Mouse (Mus musculus) forebrain, embryonic 14.5 days (tissue): ENCODE data around the gene Camk2d. TPM values are rescaled to one million over a fixed set of nuclear protein-coding genes. Genes with fewer than 3 reads are reported as not detected.
A peak's percentile ranks its signal among the peaks of the same experiment; 100 is the strongest.

Experiments
- ATAC-seq: fragments of 200-750 bp; cut with Nextera tagmentation; 2 replicates; pipeline ENCODE4 v1.8.0; 2017; ENCODE audit warnings: mild to moderate bottlenecking, moderate library complexity
- DNase-seq: peaks from one replicate; pipeline ENCODE4 v3.0.0-alpha.2; 2015; ENCODE audit warnings: low spot score
- H3K27ac ChIP-seq: fragments of 300-500 bp; sonication (generic); 2 replicates; pipeline ENCODE4 v1.5.1; 2014; ENCODE audit warnings: low read depth, mild to moderate bottlenecking, control low read depth, low read length, moderate library complexity
- H3K27me3 ChIP-seq: fragments of 300-500 bp; sonication (generic); replicated peaks from 2 replicates; pipeline ENCODE4 v1.6.1; 2014; ENCODE audit warnings: low read length, control low read depth, mixed read lengths; ENCODE audit not compliant: control insufficient read depth, insufficient read depth
- H3K36me3 ChIP-seq: fragments of 300-500 bp; sonication (generic); 2 replicates; pipeline ENCODE4 v1.6.1; 2014; ENCODE audit warnings: low read length, control low read depth; ENCODE audit not compliant: control insufficient read depth, insufficient read depth
- H3K4me1 ChIP-seq: fragments of 300-500 bp; sonication (generic); 2 replicates; pipeline ENCODE4 v1.6.1; 2014; ENCODE audit warnings: antibody characterized with exemption, low read length, control low read depth; ENCODE audit not compliant: control insufficient read depth, insufficient read depth
- H3K4me2 ChIP-seq: fragments of 300-500 bp; sonication (generic); 2 replicates; pipeline ENCODE4 v1.6.1; 2014; ENCODE audit warnings: mild to moderate bottlenecking, control low read depth, low read length
- H3K4me3 ChIP-seq: fragments of 300-500 bp; sonication (generic); 2 replicates; pipeline ENCODE4 v1.5.1; 2014; ENCODE audit warnings: low read depth, low read length, control low read depth
- H3K9ac ChIP-seq: fragments of 300-500 bp; sonication (generic); 2 replicates; pipeline ENCODE4 v1.6.1; 2014; ENCODE audit warnings: mild to moderate bottlenecking, low read length, control low read depth, moderate library complexity
- H3K9me3 ChIP-seq: fragments of 300-500 bp; sonication (generic); replicated peaks from 2 replicates; pipeline ENCODE4 v1.6.1; 2016; ENCODE audit warnings: low read length, control low read depth, mixed read lengths; ENCODE audit not compliant: control insufficient read depth
- WGBS: fragments of 180-500 bp; shearing (Covaris S2); extraction: QIAGEN DNeasy Blood & Tissue Kit; methylation state at CpG from one replicate; pipeline ENCODE4 v1.1.7; 2014; 5-methylcytosine and 5-hydroxymethylcytosine counted together
- polyA plus RNA-seq: library from polyadenylated mRNA; unstranded; fragments of >200 nt; fragmentation: Nextera tagmentation; extraction: Ambion mirVana; gene quantifications from 2 replicates; pipeline ENCODE4 v1.2.1, GENCODE M21; 2014

The Camk2d gene
- polyA plus RNA-seq, 1 experiment from 2014 or later: 25.5 TPM

DNA sequence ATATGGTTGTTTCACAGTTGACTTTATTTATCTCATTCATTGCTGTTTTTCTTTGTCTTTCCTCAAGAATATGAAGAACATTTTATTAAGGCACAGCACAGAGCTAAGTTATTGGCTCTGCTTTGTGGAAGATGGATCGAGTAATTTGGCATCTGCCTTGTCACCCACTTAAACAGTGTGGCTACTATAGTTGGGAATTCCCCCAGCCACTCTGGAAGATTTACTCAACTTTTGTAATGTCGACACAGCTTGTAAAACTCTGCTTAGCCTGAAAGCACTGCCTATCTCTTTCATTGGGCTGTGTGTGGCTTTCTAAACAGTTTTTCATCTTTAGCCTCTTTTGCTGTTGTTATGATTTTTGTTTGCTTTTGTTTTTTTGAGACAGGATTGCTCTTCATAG is 56.3 kb downstream of the Camk2d start:
- DNase-seq (no peak), ATAC-seq (no peak)
- WGBS: 77% methylated on average over 2 of the region's 2 CpGs
- Histone ChIP-seq H3K9ac (no peak overlapping the region), H3K9me3 (no peaks in the 10 kb centered on the region), H3K36me3 (no peaks in the 10 kb centered on the region), H3K4me1 (no peaks in the 10 kb centered on the region), H3K4me2 (no peak overlapping the region), H3K27ac (no peak overlapping the region), H3K4me3 (no peak overlapping the region), H3K27me3 (no peaks in the 10 kb centered on the region)

- WGBS: 79% methylated on average over 1 of the region's 1 CpGs
- Histone ChIP-seq H3K9me3 (no peaks in the 10 kb centered on the region), H3K4me2 (no peak overlapping the region), H3K4me3 (no peak overlapping the region), H3K27me3 (no peaks in the 10 kb centered on the region), H3K9ac (no peak overlapping the region), H3K27ac (no peak overlapping the region), H3K36me3 (no peaks in the 10 kb centered on the region), H3K4me1 (no peaks in the 10 kb centered on the region)
- ATAC-seq (no peak), DNase-seq (no peak)
Observed at GRCm38 (mm10) chr3:126653118-126653517, 57.0 kb downstream of the Camk2d start.

- DNase-seq (peak; percentile 25), ATAC-seq (no peak)
- Histone ChIP-seq H3K4me3 (no peak overlapping the region), H3K9me3 (no peaks in the 10 kb centered on the region), H3K4me2 (no peak overlapping the region), H3K27me3 (no peaks in the 10 kb centered on the region), H3K36me3 (no peaks in the 10 kb centered on the region), H3K9ac (no peak overlapping the region), H3K4me1 (no peaks in the 10 kb centered on the region), H3K27ac (no peak overlapping the region)
- WGBS: 47% methylated on average over 3 of the region's 3 CpGs
Observed at GRCm38 (mm10) chr3:126656173-126656572, 60.1 kb downstream of the Camk2d start.

DNA sequence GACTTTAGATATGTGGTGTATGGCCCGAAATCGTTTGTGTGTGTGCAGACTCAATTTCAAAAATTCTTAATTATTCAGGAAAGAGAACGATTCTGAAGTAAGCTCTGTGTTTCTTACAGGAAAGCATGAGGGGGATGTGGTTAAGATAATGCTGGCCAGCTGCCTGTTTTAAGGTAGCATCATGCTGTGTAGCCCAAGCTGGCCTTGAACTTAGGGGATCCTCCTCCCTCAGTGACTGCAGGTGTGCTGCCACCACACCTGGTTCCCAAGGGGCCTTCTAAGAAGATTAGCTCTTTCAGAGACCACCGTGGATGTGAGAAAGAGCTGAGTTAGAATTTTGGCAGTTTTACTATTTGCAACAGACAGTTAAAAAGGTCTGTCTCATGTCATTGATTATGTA is 61.8 kb downstream of the Camk2d start:
- Histone ChIP-seq H3K27ac (no peak overlapping the region), H3K36me3 (no peaks in the 10 kb centered on the region), H3K4me2 (no peak overlapping the region), H3K9ac (no peak overlapping the region), H3K4me1 (no peaks in the 10 kb centered on the region), H3K4me3 (no peak overlapping the region), H3K27me3 (no peaks in the 10 kb centered on the region), H3K9me3 (no peaks in the 10 kb centered on the region)
- no peak for ATAC-seq
- no peak for DNase-seq
- 79% methylated on average over 4 of the region's 4 CpGs for WGBS

GRCm38 (mm10) chr3:126658791-126659190 is 62.7 kb downstream of the Camk2d start:
- ATAC-seq (no peak), DNase-seq (no peak)
- Histone ChIP-seq H3K36me3 (no peaks in the 10 kb centered on the region), H3K9ac (no peak overlapping the region), H3K4me3 (no peak overlapping the region), H3K4me1 (no peaks in the 10 kb centered on the region), H3K4me2 (no peak overlapping the region), H3K27ac (no peak overlapping the region), H3K27me3 (no peaks in the 10 kb centered on the region), H3K9me3 (no peaks in the 10 kb centered on the region)
- WGBS: 79% methylated on average over 10 of the region's 10 CpGs

DNA sequence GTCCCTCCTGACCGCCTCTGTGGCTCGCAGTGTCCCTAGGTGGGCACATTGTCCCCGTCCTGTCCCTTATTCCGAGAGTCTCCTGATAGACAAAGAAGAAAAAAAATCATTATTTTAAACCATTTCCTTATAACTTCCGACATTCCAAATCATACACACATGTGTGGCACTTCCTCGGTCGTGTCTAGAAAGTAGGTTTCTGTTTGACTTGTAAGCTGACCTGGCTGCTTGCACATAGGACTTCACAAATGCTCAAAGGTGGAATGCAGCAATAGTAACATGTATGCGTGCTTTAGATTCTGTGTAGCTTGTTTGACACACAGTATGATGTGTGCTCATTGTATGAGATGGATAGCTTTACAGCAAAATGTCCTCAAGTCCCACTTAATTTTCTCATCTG is 63.1 kb downstream of the Camk2d start:
- Histone ChIP-seq H3K9me3 (no peaks in the 10 kb centered on the region), H3K27me3 (no peaks in the 10 kb centered on the region), H3K36me3 (no peaks in the 10 kb centered on the region), H3K4me3 (no peak overlapping the region), H3K9ac (no peak overlapping the region), H3K4me2 (no peak overlapping the region), H3K4me1 (no peaks in the 10 kb centered on the region), H3K27ac (no peak overlapping the region)
- no peak for ATAC-seq
- DNase-seq: no peak
- WGBS: 92% methylated on average over 8 of the region's 8 CpGs

GRCm38 (mm10) chr3:126659832-126660564 is 63.9 kb downstream of the Camk2d start:
- no peaks in the 10 kb centered on the region for H3K9me3 ChIP-seq
- H3K27ac ChIP-seq: no peak overlapping the region
- WGBS: 86% methylated on average over 8 of the region's 8 CpGs
- H3K36me3 ChIP-seq: no peaks in the 10 kb centered on the region
- DNase-seq: no peak
- H3K9ac ChIP-seq: no peak overlapping the region
- no peaks in the 10 kb centered on the region for H3K4me1 ChIP-seq
- H3K4me3 ChIP-seq: no peak overlapping the region
- ATAC-seq: no peak
- no peaks in the 10 kb centered on the region for H3K27me3 ChIP-seq
- no peak overlapping the region for H3K4me2 ChIP-seq

DNA sequence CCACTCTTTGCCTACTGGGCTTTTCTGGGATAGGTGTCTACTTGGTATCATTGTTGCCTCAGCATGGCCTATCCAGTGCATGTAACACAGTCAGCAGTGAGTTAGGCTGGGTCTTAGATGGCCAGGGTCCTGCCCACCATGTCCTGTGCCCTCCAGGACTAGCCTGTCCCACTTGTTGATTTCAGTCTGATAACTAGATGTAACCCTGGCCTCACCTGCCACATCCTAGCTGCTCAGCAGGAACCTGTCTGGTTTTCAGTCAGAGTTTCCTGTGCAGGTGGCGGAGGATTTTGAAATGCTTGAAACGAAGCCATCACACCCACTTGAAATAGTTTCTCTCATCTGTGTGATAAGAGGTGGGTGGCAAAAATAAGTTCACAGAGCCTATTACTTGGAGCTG is 64.5 kb downstream of the Camk2d start:
- Histone ChIP-seq H3K27me3 (no peaks in the 10 kb centered on the region), H3K4me1 (no peaks in the 10 kb centered on the region), H3K9me3 (no peaks in the 10 kb centered on the region), H3K36me3 (no peaks in the 10 kb centered on the region), H3K9ac (no peak overlapping the region), H3K27ac (no peak overlapping the region), H3K4me2 (no peak overlapping the region), H3K4me3 (no peak overlapping the region)
- ATAC-seq (no peak), DNase-seq (no peak)
- 95% methylated on average over 2 of the region's 2 CpGs for WGBS

GRCm38 (mm10) chr3:126660986-126661385 is 64.9 kb downstream of the Camk2d start:
- DNase-seq (no peak), ATAC-seq (no peak)
- H3K9ac ChIP-seq: no peak overlapping the region
- H3K4me1 ChIP-seq: no peaks in the 10 kb centered on the region
- no peaks in the 10 kb centered on the region for H3K9me3 ChIP-seq
- no peaks in the 10 kb centered on the region for H3K27me3 ChIP-seq
- no peaks in the 10 kb centered on the region for H3K36me3 ChIP-seq
- H3K27ac ChIP-seq: no peak overlapping the region
- no peak overlapping the region for H3K4me3 ChIP-seq
- H3K4me2 ChIP-seq: no peak overlapping the region
- WGBS: 86% methylated on average over 6 of the region's 6 CpGs
